Mouse (Mus musculus): ENCODE results near the gene Cacng4. TPM values are rescaled to one million over a fixed set of nuclear protein-coding genes. Genes with fewer than 3 reads are reported as not detected.

The Cacng4 gene
- polyA plus RNA-seq, 1 experiment from 2014 or later, result 0.99 TPM

- ATAC-seq (replicated peaks; ENCODE audit: insufficient number of reproducible peaks, low FRiP score, low TSS enrichment), result no peak
- WGBS (ENCODE audit: insufficient replicate concordance), result 84% methylated on average over 8 of the region's 8 CpGs
- Histone ChIP-seq H3K27me3 (ENCODE audit: control insufficient read depth, insufficient read depth, low read length) (peaks cover 5% of the 10 kb centered on the region; the same call in 1 of the 2 replicates), H3K27ac (ENCODE audit: low read depth, low read length) (no peak overlapping the region), H3K4me3 (ENCODE audit: low read depth, low read length) (no peak overlapping the region), H3K9ac (ENCODE audit: low read depth, low read length) (no peak overlapping the region), H3K36me3 (ENCODE audit: control insufficient read depth, insufficient read depth, low read length) (no peaks in the 10 kb centered on the region), H3K9me3 (replicated peaks; ENCODE audit: control insufficient read depth, low read length) (no peaks in the 10 kb centered on the region), H3K4me1 (ENCODE audit: control insufficient read depth, insufficient read depth, low read length) (no peaks in the 10 kb centered on the region), H3K4me2 (no peak overlapping the region)
These were observed 10.2 kb downstream of the Cacng4 start for GRCm38 (mm10) chr11:107783861-107784754.

GRCm38 (mm10) chr11:107782591-107782990 is 11.8 kb downstream of the Cacng4 start:
- H3K27ac ChIP-seq (ENCODE audit: low read depth, low read length), result no peak overlapping the region
- ATAC-seq (replicated peaks; ENCODE audit: insufficient number of reproducible peaks, low FRiP score, low TSS enrichment), result no peak
- 42% methylated on average over 5 of the region's 5 CpGs for WGBS (ENCODE audit: insufficient replicate concordance)
- H3K36me3 ChIP-seq (ENCODE audit: control insufficient read depth, insufficient read depth, low read length), result no peaks in the 10 kb centered on the region
- H3K9ac ChIP-seq (ENCODE audit: low read depth, low read length), result no peak overlapping the region
- no peaks in the 10 kb centered on the region for H3K9me3 ChIP-seq (replicated peaks; ENCODE audit: control insufficient read depth, low read length)
- H3K4me2 ChIP-seq, result no peak overlapping the region
- 0 out of 2 replicates have a peak, but pooled peaks cover 3% of the 10 kb centered on the region for H3K27me3 ChIP-seq (ENCODE audit: control insufficient read depth, insufficient read depth, low read length)
- no peak overlapping the region for H3K4me3 ChIP-seq (ENCODE audit: low read depth, low read length)
- H3K4me1 ChIP-seq (ENCODE audit: control insufficient read depth, insufficient read depth, low read length), result no peaks in the 10 kb centered on the region

GRCm38 (mm10) chr11:107778859-107779258 is 15.5 kb downstream of the Cacng4 start:
- no peak overlapping the region for H3K9ac ChIP-seq (ENCODE audit: low read depth, low read length)
- H3K27ac ChIP-seq (ENCODE audit: low read depth, low read length), result no peak overlapping the region
- no peaks in the 10 kb centered on the region for H3K36me3 ChIP-seq (ENCODE audit: control insufficient read depth, insufficient read depth, low read length)
- ATAC-seq (replicated peaks; ENCODE audit: insufficient number of reproducible peaks, low FRiP score, low TSS enrichment), result no peak
- H3K27me3 ChIP-seq (ENCODE audit: control insufficient read depth, insufficient read depth, low read length), result peaks cover 6% of the 10 kb centered on the region; the same call in 1 of the 2 replicates
- no peaks in the 10 kb centered on the region for H3K4me1 ChIP-seq (ENCODE audit: control insufficient read depth, insufficient read depth, low read length)
- no peaks in the 10 kb centered on the region for H3K9me3 ChIP-seq (replicated peaks; ENCODE audit: control insufficient read depth, low read length)
- WGBS (ENCODE audit: insufficient replicate concordance), result 72% methylated on average over 9 of the region's 9 CpGs
- no peak overlapping the region for H3K4me2 ChIP-seq
- no peak overlapping the region for H3K4me3 ChIP-seq (ENCODE audit: low read depth, low read length)

DNA sequence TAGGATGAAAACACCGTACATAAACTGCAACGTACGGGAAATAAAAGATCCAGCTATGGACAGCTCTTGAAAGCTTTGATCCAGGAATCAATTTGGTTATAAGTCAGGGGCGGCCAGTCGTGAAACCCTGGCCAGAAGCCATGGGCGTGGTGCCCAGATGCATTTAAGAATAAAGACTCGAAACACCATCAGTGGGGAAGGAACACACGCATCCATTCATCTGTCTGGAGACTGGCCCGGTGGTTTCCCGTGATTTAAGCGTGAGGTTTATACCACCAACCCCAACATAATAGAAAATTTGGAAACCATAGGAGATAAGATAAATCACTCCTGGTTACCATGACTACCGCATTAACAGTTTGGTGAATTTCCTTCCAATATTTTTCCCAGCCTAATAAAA is 16.9 kb downstream of the Cacng4 start:
- no peak overlapping the region for H3K27ac ChIP-seq (ENCODE audit: low read depth, low read length)
- 82% methylated on average over 12 of the region's 12 CpGs for WGBS (ENCODE audit: insufficient replicate concordance)
- H3K27me3 ChIP-seq (ENCODE audit: control insufficient read depth, insufficient read depth, low read length), result peaks cover 8% of the 10 kb centered on the region; the same call in 1 of the 2 replicates
- H3K36me3 ChIP-seq (ENCODE audit: control insufficient read depth, insufficient read depth, low read length), result no peaks in the 10 kb centered on the region
- H3K4me2 ChIP-seq, result no peak overlapping the region
- H3K4me3 ChIP-seq (ENCODE audit: low read depth, low read length), result no peak overlapping the region
- no peaks in the 10 kb centered on the region for H3K9me3 ChIP-seq (replicated peaks; ENCODE audit: control insufficient read depth, low read length)
- H3K4me1 ChIP-seq (ENCODE audit: control insufficient read depth, insufficient read depth, low read length), result no peaks in the 10 kb centered on the region
- no peak for ATAC-seq (replicated peaks; ENCODE audit: insufficient number of reproducible peaks, low FRiP score, low TSS enrichment)
- H3K9ac ChIP-seq (ENCODE audit: low read depth, low read length), result no peak overlapping the region

- H3K4me3 ChIP-seq (ENCODE audit: low read depth, low read length), result no peak overlapping the region
- no peak overlapping the region for H3K9ac ChIP-seq (ENCODE audit: low read depth, low read length)
- H3K4me2 ChIP-seq, result no peak overlapping the region
- no peaks in the 10 kb centered on the region for H3K36me3 ChIP-seq (ENCODE audit: control insufficient read depth, insufficient read depth, low read length)
- no peaks in the 10 kb centered on the region for H3K9me3 ChIP-seq (replicated peaks; ENCODE audit: control insufficient read depth, low read length)
- ATAC-seq (replicated peaks; ENCODE audit: insufficient number of reproducible peaks, low FRiP score, low TSS enrichment), result no peak
- peaks cover 5% of the 10 kb centered on the region; the same call in 1 of the 2 replicates for H3K27me3 ChIP-seq (ENCODE audit: control insufficient read depth, insufficient read depth, low read length)
- 46% methylated on average over 8 of the region's 8 CpGs for WGBS (ENCODE audit: insufficient replicate concordance)
- H3K4me1 ChIP-seq (ENCODE audit: control insufficient read depth, insufficient read depth, low read length), result no peaks in the 10 kb centered on the region
- H3K27ac ChIP-seq (ENCODE audit: low read depth, low read length), result no peak overlapping the region
These were observed 21.0 kb downstream of the Cacng4 start for GRCm38 (mm10) chr11:107773312-107773711.

GRCm38 (mm10) chr11:107772002-107772401 is 22.4 kb downstream of the Cacng4 start:
- no peak for ATAC-seq (replicated peaks; ENCODE audit: insufficient number of reproducible peaks, low FRiP score, low TSS enrichment)
- Histone ChIP-seq H3K4me2 (no peak overlapping the region), H3K9me3 (replicated peaks; ENCODE audit: control insufficient read depth, low read length) (no peaks in the 10 kb centered on the region), H3K9ac (ENCODE audit: low read depth, low read length) (no peak overlapping the region), H3K4me3 (ENCODE audit: low read depth, low read length) (no peak overlapping the region), H3K36me3 (ENCODE audit: control insufficient read depth, insufficient read depth, low read length) (no peaks in the 10 kb centered on the region), H3K4me1 (ENCODE audit: control insufficient read depth, insufficient read depth, low read length) (no peaks in the 10 kb centered on the region), H3K27me3 (ENCODE audit: control insufficient read depth, insufficient read depth, low read length) (peaks cover 5% of the 10 kb centered on the region; the same call in 1 of the 2 replicates), H3K27ac (ENCODE audit: low read depth, low read length) (no peak overlapping the region)
- 84% methylated on average over 6 of the region's 6 CpGs for WGBS (ENCODE audit: insufficient replicate concordance)

- Histone ChIP-seq H3K4me1 (ENCODE audit: control insufficient read depth, insufficient read depth, low read length) (no peaks in the 10 kb centered on the region), H3K27me3 (ENCODE audit: control insufficient read depth, insufficient read depth, low read length) (no peaks in the 10 kb centered on the region), H3K27ac (ENCODE audit: low read depth, low read length) (no peak overlapping the region), H3K9ac (ENCODE audit: low read depth, low read length) (no peak overlapping the region), H3K4me3 (ENCODE audit: low read depth, low read length) (no peak overlapping the region), H3K4me2 (no peak overlapping the region), H3K36me3 (ENCODE audit: control insufficient read depth, insufficient read depth, low read length) (no peaks in the 10 kb centered on the region), H3K9me3 (replicated peaks; ENCODE audit: control insufficient read depth, low read length) (no peaks in the 10 kb centered on the region)
- WGBS (ENCODE audit: insufficient replicate concordance), result 77% methylated on average over 8 of the region's 8 CpGs
- ATAC-seq (replicated peaks; ENCODE audit: insufficient number of reproducible peaks, low FRiP score, low TSS enrichment), result no peak
These were observed 26.0 kb downstream of the Cacng4 start for GRCm38 (mm10) chr11:107768361-107768760.

GRCm38 (mm10) chr11:107766932-107767331 is 27.4 kb downstream of the Cacng4 start:
- no peaks in the 10 kb centered on the region for H3K9me3 ChIP-seq (replicated peaks; ENCODE audit: control insufficient read depth, low read length)
- ATAC-seq (replicated peaks; ENCODE audit: insufficient number of reproducible peaks, low FRiP score, low TSS enrichment), result no peak
- no peaks in the 10 kb centered on the region for H3K36me3 ChIP-seq (ENCODE audit: control insufficient read depth, insufficient read depth, low read length)
- H3K4me1 ChIP-seq (ENCODE audit: control insufficient read depth, insufficient read depth, low read length), result no peaks in the 10 kb centered on the region
- 81% methylated on average over 12 of the region's 12 CpGs for WGBS (ENCODE audit: insufficient replicate concordance)
- no peak overlapping the region for H3K4me2 ChIP-seq
- no peaks in the 10 kb centered on the region for H3K27me3 ChIP-seq (ENCODE audit: control insufficient read depth, insufficient read depth, low read length)
- no peak overlapping the region for H3K9ac ChIP-seq (ENCODE audit: low read depth, low read length)
- no peak overlapping the region for H3K27ac ChIP-seq (ENCODE audit: low read depth, low read length)
- no peak overlapping the region for H3K4me3 ChIP-seq (ENCODE audit: low read depth, low read length)

Measured in heart, embryonic 11.5 days (tissue).